Mouse (Mus musculus) brown adipose tissue, adult 24 weeks (tissue): ENCODE results near the gene Klhdc7a. TPM values are rescaled to one million over a fixed set of nuclear protein-coding genes. Genes with fewer than 3 reads are reported as not detected.
A peak's percentile ranks its signal among the peaks of the same experiment; 100 is the strongest.

Experiments used
- H3K27ac ChIP-seq: fragments of 200-500 bp; replicated peaks from 2 replicates; pipeline ENCODE4 v1.5.1; 2012; ENCODE audit warnings: low read depth, mild to moderate bottlenecking, low read length
- H3K4me1 ChIP-seq: fragments of 200-500 bp; 2 replicates; pipeline ENCODE4 v1.6.1; 2012; ENCODE audit warnings: low read length, mixed read lengths; ENCODE audit not compliant: control insufficient read depth, insufficient read depth, insufficient read length
- H3K4me3 ChIP-seq: fragments of 200-500 bp; 2 replicates; pipeline ENCODE4 v1.5.1; 2012; ENCODE audit warnings: low read depth, mild to moderate bottlenecking, low read length, moderate library complexity; ENCODE audit not compliant: insufficient read depth
- polyA plus RNA-seq: library from polyadenylated mRNA; stranded (reverse); fragments of >200 nt; gene quantifications from 2 replicates; pipeline ENCODE4 v1.2.4, GENCODE M21; 2012; ENCODE audit not compliant: missing spikeins, insufficient read depth, insufficient read length

Klhdc7a gene
- polyA plus RNA-seq: 79.8 and 109 TPM in 2 replicates

DNA sequence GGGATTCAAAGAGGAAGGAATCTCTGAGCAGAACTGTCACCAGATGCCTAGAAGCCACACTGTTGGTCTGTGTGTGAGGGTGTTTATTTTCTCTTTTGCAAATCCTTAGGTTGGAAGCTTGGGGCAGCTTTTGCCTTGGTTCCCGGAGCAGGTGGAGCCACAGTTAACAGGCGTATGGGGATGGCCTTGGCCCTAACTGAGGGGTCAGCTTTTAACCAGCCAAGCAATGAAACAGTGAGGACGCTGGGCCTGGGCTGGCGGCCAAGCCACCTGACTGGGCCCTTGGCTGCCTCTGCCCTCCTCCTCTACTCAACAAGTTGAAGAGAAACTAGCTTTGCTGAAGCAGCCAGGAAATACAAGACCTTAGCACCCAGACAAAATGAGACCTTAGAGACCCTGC, at the start of gene Klhdc7a:
TSS of gene Klhdc7a (minus strand) at position 105 of the 400 bp plus-strand sequence.
- H3K4me3 ChIP-seq: peak within 1 kb of the TSS; percentile 68
- H3K27ac ChIP-seq: peak within 1 kb of the TSS; percentile 61
- H3K4me1 ChIP-seq: peaks cover 6% of the 10 kb centered on the region

DNA sequence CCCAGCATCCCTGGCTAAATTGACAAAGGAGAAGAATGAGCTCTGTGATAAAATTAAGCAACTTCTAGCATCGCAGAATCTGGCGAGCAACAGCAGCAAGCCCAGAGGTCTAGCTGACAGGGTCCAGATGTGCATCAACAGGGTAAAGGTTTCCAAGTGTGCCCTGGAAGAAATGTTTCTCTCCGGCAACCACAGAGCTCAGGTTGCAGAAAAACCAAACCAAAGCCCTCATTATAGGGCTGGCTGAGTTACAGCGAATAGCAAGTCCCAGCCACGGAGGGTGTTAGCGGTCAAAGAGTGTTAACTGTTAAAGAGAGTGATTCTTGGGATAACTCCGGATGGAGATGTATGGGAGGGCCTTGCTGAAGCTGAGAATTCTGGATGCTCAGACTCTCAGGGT, 48.1 kb upstream of the Klhdc7a start:
- Histone ChIP-seq H3K4me1 (no peaks in the 10 kb centered on the region; the same call in none of the 2 replicates), H3K27ac (no peak overlapping the region), H3K4me3 (no peak overlapping the region)

DNA sequence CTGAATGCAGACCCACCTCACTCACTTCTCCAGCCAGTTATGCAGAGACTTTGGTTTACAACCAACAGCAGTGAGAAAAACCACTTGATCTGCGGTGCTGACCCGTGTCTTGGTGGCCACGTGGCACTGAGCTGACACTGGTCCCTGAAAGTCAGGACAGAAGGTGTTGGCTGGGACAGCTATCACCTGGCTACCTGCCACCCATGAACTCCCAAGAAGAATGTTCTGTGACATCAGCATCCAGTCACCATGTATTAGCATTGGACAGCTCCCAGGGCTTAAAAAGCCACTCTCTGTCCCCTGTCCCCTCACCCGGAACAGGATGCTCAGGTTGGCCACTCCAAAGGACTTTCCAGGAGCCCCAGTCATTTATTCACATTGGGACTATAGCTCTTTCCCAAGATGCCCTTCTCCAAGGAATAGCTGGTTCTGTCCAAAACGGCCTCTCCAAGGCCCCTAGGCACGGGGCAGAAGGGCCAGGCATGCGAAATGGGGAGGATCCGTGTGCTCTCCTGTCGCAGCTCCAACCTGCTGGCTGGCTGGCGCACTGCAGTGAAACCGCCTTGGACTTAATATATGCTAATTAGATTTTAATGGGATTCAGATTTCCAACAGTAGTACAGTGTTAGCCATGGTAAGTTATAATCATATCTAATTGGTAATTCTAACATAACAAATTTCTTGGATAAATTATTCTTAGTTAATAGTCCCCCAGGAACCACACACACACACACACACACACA, 43.1 kb upstream of the Klhdc7a start:
- H3K27ac ChIP-seq: no peak overlapping the region
- H3K4me1 ChIP-seq: no peaks in the 10 kb centered on the region
- no peak overlapping the region for H3K4me3 ChIP-seq

DNA sequence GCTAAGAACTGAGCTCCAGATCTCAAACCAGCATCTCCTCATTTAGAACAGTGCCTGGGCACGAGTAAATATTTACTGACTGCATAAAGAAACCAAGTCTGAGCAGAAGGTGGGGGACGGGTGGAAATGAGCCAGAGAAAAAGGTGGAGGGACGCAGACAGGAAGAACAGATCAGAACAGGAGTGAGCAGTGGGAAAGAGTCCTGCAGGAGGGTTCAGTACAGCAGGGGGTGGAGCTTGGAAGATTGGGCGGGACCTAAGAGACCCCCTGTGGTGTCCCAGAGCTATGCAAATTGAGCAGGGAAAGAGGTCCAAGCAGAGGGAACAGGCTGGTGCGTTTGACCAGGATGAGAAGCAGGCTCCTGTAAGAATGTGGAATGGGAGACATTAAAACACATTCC, 37.1 kb upstream of the Klhdc7a start:
- H3K4me3 ChIP-seq: peak overlapping the region; percentile 37; the same call in 1 of the 2 replicates
- peaks cover 8% of the 10 kb centered on the region for H3K4me1 ChIP-seq
- no peak overlapping the region for H3K27ac ChIP-seq

DNA sequence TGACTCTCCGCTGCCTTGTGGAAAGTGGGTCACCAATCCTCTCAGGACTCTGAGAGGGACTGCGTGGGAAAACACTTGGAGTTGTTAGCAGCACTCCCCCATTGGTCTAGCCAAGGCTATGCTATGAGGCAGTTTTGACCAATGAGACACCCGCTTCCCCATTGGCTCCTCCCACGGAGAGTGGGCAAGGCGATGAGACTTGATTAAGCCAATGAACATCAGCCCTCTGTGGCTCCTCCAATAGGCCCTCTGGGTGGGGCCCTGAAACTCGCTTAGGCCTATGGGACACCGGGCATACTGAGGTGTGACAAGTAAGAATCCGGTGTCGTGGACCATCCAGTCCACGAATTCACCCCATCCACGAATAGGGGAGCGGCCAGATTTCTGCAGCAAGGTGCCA, 36.3 kb upstream of the Klhdc7a start:
- Histone ChIP-seq H3K4me1 (peaks cover 8% of the 10 kb centered on the region), H3K4me3 (peak overlapping the region; percentile 37), H3K27ac (no peak overlapping the region)

DNA sequence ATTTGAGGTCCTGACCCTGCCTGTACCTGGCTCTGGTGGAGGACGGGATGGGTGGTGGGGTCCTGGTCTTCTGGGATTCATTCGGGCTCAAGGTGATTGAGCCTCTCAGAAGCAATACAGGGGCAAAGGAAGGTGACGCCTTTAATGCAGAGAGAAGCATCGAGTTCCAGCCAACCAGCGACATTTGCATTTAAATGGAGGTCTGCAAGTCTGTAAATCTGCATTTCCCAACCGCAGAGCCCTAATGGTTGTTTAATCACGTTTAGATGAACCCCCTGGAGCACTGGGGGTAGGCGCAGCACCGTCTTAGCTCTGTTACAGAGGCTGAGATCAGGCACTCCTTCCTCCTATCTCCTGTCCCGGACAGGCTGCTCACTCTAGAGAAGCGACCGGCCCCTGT, 34.2 kb upstream of the Klhdc7a start:
- H3K27ac ChIP-seq: no peak overlapping the region
- H3K4me1 ChIP-seq: peaks cover 13% of the 10 kb centered on the region
- H3K4me3 ChIP-seq: no peak overlapping the region

DNA sequence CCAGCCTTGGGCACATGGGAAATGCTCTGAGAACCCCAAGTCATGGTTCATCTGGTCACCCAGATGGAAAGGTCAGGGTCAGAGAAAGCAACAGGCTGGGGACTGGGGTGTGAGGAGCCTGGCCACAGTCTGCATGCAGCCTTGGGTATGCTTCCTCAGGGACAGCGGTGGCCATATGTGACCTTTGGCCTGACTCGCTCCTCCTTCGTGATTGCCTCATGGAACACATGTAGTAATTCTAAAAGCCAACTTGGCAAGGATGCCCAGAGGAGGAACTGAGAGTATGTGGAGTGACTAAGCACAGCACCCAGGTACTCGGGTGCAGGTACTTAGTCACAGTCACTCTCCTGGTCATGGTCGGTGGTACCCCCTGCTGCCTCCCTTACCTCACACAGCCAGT, 33.1 kb upstream of the Klhdc7a start:
- H3K4me1 ChIP-seq: peaks cover 13% of the 10 kb centered on the region
- peak overlapping the region; percentile 95 for H3K27ac ChIP-seq
- H3K4me3 ChIP-seq: no peak overlapping the region

DNA sequence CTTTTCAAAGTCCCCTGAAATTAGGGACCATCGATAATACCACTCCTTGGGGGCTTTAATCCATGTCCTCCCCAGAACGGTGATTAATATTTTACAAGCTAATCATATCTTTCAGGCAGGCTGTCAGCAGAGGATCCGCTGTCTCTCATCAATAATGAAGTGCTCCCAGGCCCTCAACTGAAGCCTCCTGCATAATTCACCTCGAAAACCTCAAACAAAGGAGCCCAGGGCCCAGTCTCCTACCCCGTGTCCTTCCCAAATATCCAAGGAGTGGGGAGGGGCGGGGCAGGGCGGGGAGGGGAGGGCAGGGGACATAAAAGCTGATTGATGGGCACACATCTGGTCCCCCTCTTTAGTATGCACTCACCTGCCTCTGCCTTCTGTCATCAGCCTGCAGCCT, 31.2 kb upstream of the Klhdc7a start:
- H3K27ac ChIP-seq: no peak overlapping the region
- peaks cover 13% of the 10 kb centered on the region for H3K4me1 ChIP-seq
- H3K4me3 ChIP-seq: no peak overlapping the region

DNA sequence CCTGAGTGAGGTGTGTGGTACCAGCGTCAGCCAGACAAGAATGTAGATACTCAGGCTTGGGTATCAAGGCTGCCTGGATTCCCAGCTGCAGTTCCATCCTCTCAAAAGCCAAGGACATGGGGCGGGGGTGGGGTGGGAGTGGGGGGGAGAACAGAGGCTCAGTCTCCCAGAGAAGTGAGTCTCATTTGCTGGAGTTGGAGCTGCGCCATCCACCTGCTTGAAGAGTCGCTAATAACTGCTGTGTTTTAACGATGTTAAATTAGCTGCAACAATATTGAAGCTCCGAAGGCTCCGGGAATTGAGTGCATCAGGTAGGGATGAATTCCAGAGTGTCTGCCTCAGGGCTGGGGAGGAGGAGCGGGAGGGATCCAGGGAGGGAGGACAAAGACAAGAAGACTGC, 27.8 kb upstream of the Klhdc7a start:
- peaks cover 6% of the 10 kb centered on the region for H3K4me1 ChIP-seq
- H3K27ac ChIP-seq: no peak overlapping the region
- H3K4me3 ChIP-seq: no peak overlapping the region

DNA sequence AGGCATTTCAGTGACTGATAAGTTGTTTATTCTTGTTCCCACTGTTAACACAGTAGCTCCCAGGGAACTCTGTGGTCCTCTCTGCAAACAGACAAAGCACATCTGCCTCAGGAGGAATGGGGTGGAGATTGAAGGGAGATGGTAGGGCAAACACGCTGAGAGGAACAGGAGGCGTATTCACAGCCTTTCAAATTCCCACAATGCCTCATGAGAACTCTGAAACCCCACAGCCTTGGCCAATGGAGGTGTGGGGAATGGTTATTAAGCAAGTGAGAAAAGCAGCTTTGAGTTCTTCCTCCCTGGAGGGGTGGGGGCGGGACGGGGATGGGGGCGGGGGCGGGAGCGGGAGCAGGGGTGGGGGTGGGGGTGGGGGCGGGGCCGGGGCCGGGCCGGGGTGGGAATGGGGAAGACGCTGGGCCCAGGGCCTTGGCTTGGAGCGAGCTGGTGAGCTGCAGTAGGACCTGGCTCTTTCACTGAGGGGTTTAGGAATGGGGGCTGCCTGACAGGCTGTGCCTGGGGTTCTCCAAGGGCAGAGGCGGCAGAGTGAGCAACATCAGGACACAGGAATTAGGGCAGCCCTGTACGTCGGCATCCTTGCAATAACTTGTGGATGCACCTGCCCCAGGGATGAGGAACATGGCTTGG, 25.4 kb upstream of the Klhdc7a start:
- Histone ChIP-seq H3K4me3 (no peak overlapping the region), H3K4me1 (peaks cover 5% of the 10 kb centered on the region; the same call in 1 of the 2 replicates), H3K27ac (no peak overlapping the region)

DNA sequence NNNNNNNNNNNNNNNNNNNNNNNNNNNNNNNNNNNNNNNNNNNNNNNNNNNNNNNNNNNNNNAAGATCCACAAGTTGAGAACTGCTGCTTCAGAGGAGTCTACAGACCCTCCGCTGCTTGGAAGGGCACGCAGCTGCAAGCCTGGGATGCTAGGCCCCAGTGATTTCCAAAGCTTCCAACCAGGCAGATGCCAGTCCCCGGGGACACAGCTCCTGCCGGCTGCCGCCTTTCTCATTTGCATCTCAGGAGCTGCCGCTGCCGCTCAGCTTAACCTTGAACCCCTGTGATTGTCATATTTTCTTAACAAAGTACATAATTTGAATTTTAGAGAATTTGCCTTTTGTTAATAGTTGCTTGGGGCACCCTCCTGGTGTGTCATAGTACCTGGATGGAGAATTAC, 19.1 kb upstream of the Klhdc7a start:
- H3K4me1 ChIP-seq: 0 out of 2 replicates have a peak, but pooled peaks cover 2% of the 10 kb centered on the region
- H3K4me3 ChIP-seq: no peak overlapping the region
- H3K27ac ChIP-seq: no peak overlapping the region

DNA sequence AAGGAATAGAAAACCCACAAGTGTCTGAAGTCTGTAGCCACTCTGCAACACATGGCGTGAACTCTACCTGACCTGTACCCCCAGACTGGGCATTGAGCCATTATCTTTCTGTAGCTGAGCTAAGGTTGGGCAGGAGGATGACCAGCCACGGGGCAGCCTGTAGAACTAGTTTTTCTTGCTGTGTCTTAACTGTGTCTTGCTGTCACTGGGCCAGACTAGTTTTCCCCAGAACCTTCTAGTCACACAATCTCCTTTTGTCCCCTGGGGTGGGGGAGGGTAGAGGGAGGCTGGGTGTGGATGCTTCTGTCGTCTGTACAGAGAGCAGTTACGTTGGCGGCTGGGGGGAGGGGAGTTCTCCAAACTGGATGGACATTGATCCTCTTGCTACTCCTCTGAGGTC, 10.9 kb upstream of the Klhdc7a start:
- Histone ChIP-seq H3K27ac (0 out of 2 replicates have a peak overlapping the region, but pooled peaks have one; percentile 22), H3K4me1 (peaks cover 17% of the 10 kb centered on the region; the same call in 1 of the 2 replicates), H3K4me3 (no peak overlapping the region)

DNA sequence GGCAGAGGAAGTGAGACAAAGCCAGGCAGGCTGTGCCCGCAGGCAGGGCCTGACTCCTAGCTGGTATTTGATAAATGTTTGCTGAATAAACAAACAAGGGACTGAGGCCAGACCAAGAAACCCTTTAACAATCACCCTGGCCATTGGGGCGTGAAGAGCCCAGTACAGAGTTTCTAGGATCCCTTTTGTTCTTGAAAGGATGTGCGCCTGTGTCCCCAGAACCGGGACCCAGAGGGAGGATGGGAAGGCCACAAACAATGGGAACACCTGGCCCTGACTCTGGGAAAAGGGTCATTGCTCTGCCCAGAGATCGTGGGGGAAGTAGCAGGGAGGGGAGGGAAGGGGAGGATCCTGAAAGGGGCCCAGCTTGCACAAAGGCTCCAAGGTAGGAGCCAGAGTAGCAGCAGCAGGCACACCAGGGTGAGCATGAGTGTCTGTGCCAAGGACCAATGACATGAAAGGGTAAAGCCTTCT, 9.5 kb upstream of the Klhdc7a start:
- Histone ChIP-seq H3K4me1 (peaks cover 15% of the 10 kb centered on the region; the same call in 1 of the 2 replicates), H3K27ac (peak overlapping the region; percentile 92), H3K4me3 (no peak overlapping the region)

DNA sequence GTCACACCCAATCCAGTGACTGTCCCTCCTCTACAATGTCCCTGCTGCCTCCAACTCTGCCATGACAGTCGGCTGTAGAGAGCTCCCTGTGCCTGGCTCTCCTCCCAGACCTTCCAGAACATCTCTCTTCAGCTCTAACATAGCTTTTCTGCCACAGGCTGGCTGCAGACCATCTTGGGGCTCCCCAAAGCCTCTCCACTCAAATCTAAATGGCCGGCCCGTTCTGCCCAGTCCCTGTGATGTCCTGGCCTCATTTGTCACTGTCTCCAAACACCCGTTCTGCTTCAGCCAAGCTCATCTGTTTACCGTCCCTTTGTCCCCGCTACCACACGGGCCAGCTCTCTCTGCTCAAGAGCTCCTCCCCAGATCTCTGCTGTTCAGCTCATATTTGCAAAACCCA, 6.7 kb upstream of the Klhdc7a start:
- Histone ChIP-seq H3K4me1 (peaks cover 15% of the 10 kb centered on the region; the same call in 1 of the 2 replicates), H3K4me3 (no peak overlapping the region), H3K27ac (0 out of 2 replicates have a peak overlapping the region, but pooled peaks have one; percentile 2)

DNA sequence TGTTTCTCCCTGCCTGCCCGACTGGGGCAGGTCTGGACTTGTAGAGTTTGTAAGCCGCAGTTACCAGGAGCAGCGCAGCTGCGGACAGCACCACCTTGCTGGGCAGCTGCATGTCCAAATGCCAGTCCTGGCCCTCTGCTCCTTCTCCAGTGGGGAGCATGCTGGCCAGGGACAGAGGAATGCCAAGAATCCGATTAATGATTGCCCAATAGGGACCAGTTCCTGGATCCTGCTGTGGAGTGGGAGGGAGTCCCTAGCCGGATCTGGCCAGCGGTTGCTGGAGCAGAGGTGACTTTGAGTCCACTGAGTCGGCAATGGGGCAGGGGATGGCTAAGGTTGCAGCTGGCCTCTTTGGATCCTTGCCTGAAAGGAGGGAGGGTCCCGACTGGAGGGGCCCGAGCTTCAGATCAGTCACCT, 343 bp downstream of the Klhdc7a start:
- Histone ChIP-seq H3K27ac (peak overlapping the region; percentile 61), H3K4me1 (peaks cover 6% of the 10 kb centered on the region), H3K4me3 (peak overlapping the region; percentile 68)
